Mouse (Mus musculus): Measurements from ENCODE around the gene 1700020N01Rik.

DNA sequence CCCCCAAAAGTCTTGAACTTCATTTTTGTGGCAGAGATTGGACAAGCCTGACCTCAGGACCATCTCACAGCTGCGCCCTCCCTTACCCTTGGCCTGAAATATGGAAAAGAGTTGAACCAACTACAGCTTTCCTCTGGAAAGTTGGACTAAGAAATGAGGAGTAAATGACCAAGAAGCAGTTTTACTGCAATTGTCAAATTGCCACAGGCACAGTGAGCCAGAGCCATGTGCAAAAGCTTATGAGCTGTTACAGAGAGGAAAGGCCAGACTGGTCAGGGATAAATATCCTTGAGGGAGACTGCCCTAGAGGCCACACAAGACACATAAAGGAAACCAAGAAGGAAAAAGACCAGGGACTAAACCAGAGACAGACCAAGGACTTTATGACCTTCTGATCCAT, 38.5 kb downstream of the 1700020N01Rik start:
- no peak for TF ChIP-seq CTCF (conservative IDR thresholded peaks at IDR 0.05; ENCODE audit: insufficient read depth, insufficient read length, low read depth, low read length)
- no peak for TF ChIP-seq POLR2A (IDR thresholded peaks at IDR 0.05; ENCODE audit: low read depth, low read length)

All from kidney, adult 2 months (tissue).